Mouse (Mus musculus): ENCODE results near the gene Calcb. TPM values are rescaled to one million over a fixed set of nuclear protein-coding genes. Genes with fewer than 3 reads are reported as not detected.

Gene Calcb
- polyA plus RNA-seq, 1 experiment from 2014 or later, result not detected

DNA sequence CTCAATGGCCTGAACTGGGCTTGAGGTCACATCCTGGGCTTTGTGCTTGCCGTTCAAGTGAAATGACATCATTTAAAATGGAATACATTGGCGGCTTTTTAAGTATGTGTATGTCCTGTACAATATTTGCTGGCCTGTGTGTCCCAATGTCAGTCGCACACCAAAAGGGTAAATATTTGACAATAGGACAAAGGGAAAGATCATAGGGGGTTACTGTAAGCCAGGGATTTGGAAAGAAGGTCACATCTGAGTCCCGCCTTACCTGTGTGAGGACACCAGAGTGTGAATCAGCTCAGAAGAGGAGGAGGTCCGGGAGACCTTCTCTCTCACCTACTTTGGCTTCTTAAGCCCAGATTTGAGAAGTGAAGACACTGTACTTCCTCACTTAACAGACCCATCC is 50.1 kb downstream of the Calcb start:
- Histone ChIP-seq H3K9ac (replicated peaks; ENCODE audit: low read depth, low read length) (no peak overlapping the region), H3K4me3 (replicated peaks; ENCODE audit: low read length) (no peak overlapping the region), H3K4me1 (replicated peaks; ENCODE audit: control insufficient read depth, insufficient read depth, low read length) (no peaks in the 10 kb centered on the region), H3K36me3 (ENCODE audit: control insufficient read depth, insufficient read depth) (no peaks in the 10 kb centered on the region), H3K4me2 (ENCODE audit: low read length) (no peak overlapping the region), H3K27me3 (replicated peaks; ENCODE audit: control insufficient read depth, insufficient read depth, low read length) (no peaks in the 10 kb centered on the region), H3K27ac (ENCODE audit: low read length) (no peak overlapping the region), H3K9me3 (ENCODE audit: control insufficient read depth, low read length) (no peaks in the 10 kb centered on the region)
- 87% methylated on average over 5 of the region's 5 CpGs for WGBS
- no peak for ATAC-seq

DNA sequence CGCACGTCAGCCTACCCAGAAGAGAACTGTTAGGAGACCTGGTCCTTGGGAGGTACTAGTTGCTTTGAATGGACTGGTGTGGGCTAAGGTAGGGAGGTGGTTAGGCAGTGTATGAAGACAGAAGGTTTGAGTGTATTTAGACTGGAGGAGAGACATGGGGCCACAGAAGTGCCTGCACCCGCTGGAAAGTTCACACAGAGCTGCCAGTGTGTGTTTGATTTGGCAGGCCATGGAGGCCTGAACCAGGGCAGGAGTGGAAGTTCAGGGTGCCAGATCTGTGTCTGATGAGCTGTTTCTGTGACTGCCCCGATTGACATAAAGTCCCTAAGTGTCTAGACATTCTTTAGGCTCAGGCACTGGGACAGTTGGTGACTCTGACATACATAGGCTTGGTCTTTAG is 50.6 kb downstream of the Calcb start:
- no peaks in the 10 kb centered on the region for H3K36me3 ChIP-seq (ENCODE audit: control insufficient read depth, insufficient read depth)
- 93% methylated on average over 4 of the region's 4 CpGs for WGBS
- no peak for ATAC-seq

DNA sequence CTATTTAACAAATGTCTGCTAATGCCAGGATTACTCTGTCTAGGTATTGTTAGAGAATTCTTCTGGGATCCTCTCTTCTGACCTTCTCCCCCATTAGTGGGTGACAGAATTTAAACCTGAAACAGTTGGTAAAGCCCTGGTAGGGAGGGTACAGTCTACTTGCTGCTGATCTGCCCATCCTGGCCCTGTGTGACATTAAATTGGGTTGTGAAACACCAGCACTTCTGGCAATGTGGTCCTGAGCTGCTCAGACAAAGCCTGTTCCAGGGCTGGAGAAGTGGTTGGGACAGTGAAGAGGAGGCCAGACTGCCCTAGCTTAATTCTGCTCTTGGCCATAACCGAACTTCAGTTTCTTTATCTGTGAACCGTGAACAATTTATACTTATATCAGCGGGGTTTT is 52.1 kb downstream of the Calcb start:
- H3K9ac ChIP-seq (replicated peaks; ENCODE audit: low read depth, low read length), result no peak overlapping the region
- H3K27me3 ChIP-seq (replicated peaks; ENCODE audit: control insufficient read depth, insufficient read depth, low read length), result no peaks in the 10 kb centered on the region
- no peak overlapping the region for H3K27ac ChIP-seq (ENCODE audit: low read length)
- whole genome bisulfite sequencing, result 94% methylated on average over 3 of the region's 3 CpGs
- no peak overlapping the region for H3K4me2 ChIP-seq (ENCODE audit: low read length)
- no peaks in the 10 kb centered on the region for H3K4me1 ChIP-seq (replicated peaks; ENCODE audit: control insufficient read depth, insufficient read depth, low read length)
- no peak for ATAC-seq
- H3K4me3 ChIP-seq (replicated peaks; ENCODE audit: low read length), result no peak overlapping the region
- no peaks in the 10 kb centered on the region for H3K36me3 ChIP-seq (ENCODE audit: control insufficient read depth, insufficient read depth)
- no peaks in the 10 kb centered on the region for H3K9me3 ChIP-seq (ENCODE audit: control insufficient read depth, low read length)

More for the DNA sequence above, 50.6 kb downstream of the Calcb start:
- H3K9ac ChIP-seq (replicated peaks; ENCODE audit: low read depth, low read length), result no peak overlapping the region
- H3K4me2 ChIP-seq (ENCODE audit: low read length), result no peak overlapping the region
- no peaks in the 10 kb centered on the region for H3K9me3 ChIP-seq (ENCODE audit: control insufficient read depth, low read length)
- H3K27ac ChIP-seq (ENCODE audit: low read length), result no peak overlapping the region
- no peaks in the 10 kb centered on the region for H3K27me3 ChIP-seq (replicated peaks; ENCODE audit: control insufficient read depth, insufficient read depth, low read length)
- no peak overlapping the region for H3K4me3 ChIP-seq (replicated peaks; ENCODE audit: low read length)
- H3K4me1 ChIP-seq (replicated peaks; ENCODE audit: control insufficient read depth, insufficient read depth, low read length), result no peaks in the 10 kb centered on the region

DNA sequence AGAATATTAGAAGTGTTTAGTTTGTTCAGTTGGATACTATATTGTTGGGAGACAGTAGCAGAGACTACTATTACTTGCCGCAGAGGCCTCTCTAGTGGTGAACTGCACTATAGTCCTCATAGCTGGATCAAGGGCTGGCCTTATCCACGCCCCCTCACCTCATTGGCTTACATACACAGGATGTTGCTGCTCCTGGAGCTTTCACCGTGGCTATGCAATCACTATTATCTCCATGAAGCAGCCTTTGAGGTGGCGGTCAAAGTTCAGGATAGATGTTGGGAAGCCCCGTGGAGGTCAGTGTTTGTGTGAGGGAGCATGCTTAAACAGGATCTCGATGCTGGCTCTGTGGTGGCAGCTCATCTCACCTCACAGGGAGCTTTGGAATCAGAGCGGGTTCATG is 53.4 kb downstream of the Calcb start:
- no peaks in the 10 kb centered on the region for H3K27me3 ChIP-seq (replicated peaks; ENCODE audit: control insufficient read depth, insufficient read depth, low read length)
- H3K36me3 ChIP-seq (ENCODE audit: control insufficient read depth, insufficient read depth), result no peaks in the 10 kb centered on the region
- WGBS, result 87% methylated on average over 7 of the region's 7 CpGs
- no peak overlapping the region for H3K4me2 ChIP-seq (ENCODE audit: low read length)
- no peaks in the 10 kb centered on the region for H3K4me1 ChIP-seq (replicated peaks; ENCODE audit: control insufficient read depth, insufficient read depth, low read length)
- no peak overlapping the region for H3K4me3 ChIP-seq (replicated peaks; ENCODE audit: low read length)
- H3K27ac ChIP-seq (ENCODE audit: low read length), result no peak overlapping the region
- H3K9me3 ChIP-seq (ENCODE audit: control insufficient read depth, low read length), result no peaks in the 10 kb centered on the region
- H3K9ac ChIP-seq (replicated peaks; ENCODE audit: low read depth, low read length), result no peak overlapping the region
- no peak for ATAC-seq

Other genes starting within 250 kb of the Calcb start
- 0.76 and 1.3 TPM in 2 replicates for gene Cyp2r1, start 155.7 kb upstream of the Calcb start, polyA plus RNA-seq (2015; fragmentation: Nextera tagmentation; extraction: Ambion mirVana)
- gene Calca, start 82.3 kb upstream of the Calcb start, polyA plus RNA-seq (2015; fragmentation: Nextera tagmentation; extraction: Ambion mirVana), result 1.2 and 1.5 TPM in 2 replicates
- 1.1 and 1.2 TPM in 2 replicates for gene Insc, start 25.1 kb downstream of the Calcb start, polyA plus RNA-seq (2015; fragmentation: Nextera tagmentation; extraction: Ambion mirVana)